Mouse (Mus musculus) kidney, adult 18-20 months (tissue): ENCODE data around the gene Ica1.

Source experiments
- DNase-seq: peaks from one replicate; pipeline ENCODE4 v3.0.0; 2021

Ica1 gene

GRCm38 (mm10) chr6:8638122-8638521, 140.2 kb downstream of the Ica1 start:
- DNase-seq, result no peak

GRCm38 (mm10) chr6:8632701-8633100, 145.6 kb downstream of the Ica1 start:
- no peak for DNase-seq

- DNase-seq, result no peak
Observed at GRCm38 (mm10) chr6:8631986-8632632, 146.2 kb downstream of the Ica1 start.

- DNase-seq, result no peak
Observed at GRCm38 (mm10) chr6:8631362-8631761, 146.9 kb downstream of the Ica1 start.

- DNase-seq, result no peak
Observed at GRCm38 (mm10) chr6:8630531-8630930, 147.8 kb downstream of the Ica1 start.

GRCm38 (mm10) chr6:8628715-8629267, 149.5 kb downstream of the Ica1 start:
- DNase-seq, result no peak

GRCm38 (mm10) chr6:8628226-8628625, 150.1 kb downstream of the Ica1 start:
- no peak for DNase-seq

- no peak for DNase-seq
Observed at GRCm38 (mm10) chr6:8623045-8623444, 155.2 kb downstream of the Ica1 start.

GRCm38 (mm10) chr6:8619582-8620350, 158.5 kb downstream of the Ica1 start:
- DNase-seq, result no peak

- DNase-seq, result no peak
Observed at GRCm38 (mm10) chr6:8617369-8617768, 160.9 kb downstream of the Ica1 start.

GRCm38 (mm10) chr6:8591665-8592064, 186.6 kb downstream of the Ica1 start:
- DNase-seq, result no peak

- no peak for DNase-seq
Observed at GRCm38 (mm10) chr6:8583892-8584291, 194.4 kb downstream of the Ica1 start.

- no peak for DNase-seq
Observed at GRCm38 (mm10) chr6:8582377-8582776, 195.9 kb downstream of the Ica1 start.
